Mouse (Mus musculus) liver, embryonic 12.5 days (tissue): ENCODE measurements around the gene Hist1h2bh. TPM values are rescaled to one million over a fixed set of nuclear protein-coding genes. Genes with fewer than 3 reads are reported as not detected.
"Not testable (repeated sequence)": the region's sequence is repeated elsewhere in the genome, so short reads cannot be mapped to it uniquely, and the experiment has no call there.

ENCODE experiments used
- ATAC-seq: fragments of 200-750 bp; cut with Nextera tagmentation; 2 replicates; pipeline ENCODE4 v1.8.0; 2017; ENCODE audit warnings: moderate number of reproducible peaks, mild to moderate bottlenecking, moderate library complexity
- H3K27ac ChIP-seq: fragments of 300-500 bp; sonication (generic); 2 replicates; pipeline ENCODE4 v1.5.1; 2016; ENCODE audit warnings: mild to moderate bottlenecking
- H3K27me3 ChIP-seq: fragments of 300-500 bp; sonication (generic); replicated peaks from 2 replicates; pipeline ENCODE4 v1.6.1; 2016; ENCODE audit warnings: mild to moderate bottlenecking, moderate library complexity
- H3K36me3 ChIP-seq: fragments of 300-500 bp; sonication (generic); 2 replicates; pipeline ENCODE4 v1.6.1; 2016; ENCODE audit warnings: mild to moderate bottlenecking, moderate library complexity
- H3K4me1 ChIP-seq: fragments of 300-500 bp; sonication (generic); 2 replicates; pipeline ENCODE4 v1.6.1; 2016
- H3K4me2 ChIP-seq: fragments of 300-500 bp; sonication (generic); 2 replicates; pipeline ENCODE4 v1.6.1; 2016; ENCODE audit warnings: mild to moderate bottlenecking, moderate library complexity
- H3K4me3 ChIP-seq: fragments of 300-500 bp; sonication (generic); 2 replicates; pipeline ENCODE4 v1.5.1; 2016; ENCODE audit warnings: mild to moderate bottlenecking, moderate library complexity
- H3K9ac ChIP-seq: fragments of 300-500 bp; sonication (generic); 2 replicates; pipeline ENCODE4 v1.6.1; 2016; ENCODE audit warnings: mild to moderate bottlenecking, moderate library complexity
- H3K9me3 ChIP-seq: fragments of 300-500 bp; sonication (generic); replicated peaks from 2 replicates; pipeline ENCODE4 v1.6.1; 2016; ENCODE audit warnings: mild to moderate bottlenecking, moderate library complexity
- WGBS: fragments of 180-500 bp; shearing (Covaris S2); methylation state at CpG from one replicate; pipeline ENCODE4 v1.1.7; 2016; ENCODE audit not compliant: insufficient replicate concordance; 5-methylcytosine and 5-hydroxymethylcytosine counted together
- polyA plus RNA-seq: library from polyadenylated mRNA; unstranded; fragments of >200 nt; fragmentation: Nextera tagmentation; extraction: Ambion mirVana; gene quantifications from 2 replicates; pipeline ENCODE4 v1.2.1, GENCODE M21; 2016

Gene Hist1h2bh
- polyA plus RNA-seq, 1 experiment from 2014 or later = 1.5 TPM

DNA sequence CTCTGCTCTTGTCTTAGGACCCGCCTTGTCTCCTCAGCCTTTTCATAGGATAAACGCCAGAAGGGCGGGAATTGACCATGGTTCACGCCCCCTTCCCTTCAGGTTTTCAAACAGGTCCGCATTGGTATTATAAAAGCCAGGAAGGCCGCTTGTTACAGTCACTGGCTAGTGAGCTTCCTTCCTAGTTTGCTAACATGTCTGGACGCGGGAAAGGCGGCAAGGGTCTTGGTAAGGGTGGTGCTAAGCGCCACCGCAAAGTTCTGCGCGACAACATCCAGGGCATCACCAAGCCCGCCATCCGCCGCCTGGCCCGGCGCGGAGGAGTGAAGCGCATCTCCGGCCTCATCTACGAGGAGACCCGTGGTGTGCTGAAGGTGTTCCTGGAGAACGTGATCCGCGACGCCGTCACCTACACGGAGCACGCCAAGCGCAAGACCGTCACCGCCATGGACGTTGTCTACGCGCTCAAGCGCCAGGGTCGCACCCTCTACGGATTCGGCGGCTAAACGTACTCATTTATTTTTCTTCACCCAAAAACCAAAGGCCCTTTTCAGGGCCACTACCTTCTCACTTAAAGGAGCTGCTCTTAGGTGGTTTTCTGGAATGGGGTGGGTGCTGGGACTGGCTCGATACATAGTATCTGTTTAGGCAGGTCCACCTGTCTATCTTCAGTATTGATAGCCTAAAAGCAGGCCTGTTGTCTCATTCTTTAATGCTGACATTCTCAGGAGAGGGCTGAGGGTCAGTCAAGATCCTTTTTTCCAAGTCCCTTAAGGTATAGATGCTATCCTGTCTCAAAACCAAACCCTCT, 38.4 kb upstream of the Hist1h2bh start, which contains the start of gene Hist1h4d:
Hist1h4d (plus strand) TSS at position 191 of the 811 bp plus-strand sequence.
- H3K9ac ChIP-seq = peak within 1 kb of the TSS; percentile 86
- H3K4me1 ChIP-seq = peaks cover 64% of the 10 kb centered on the region
- H3K36me3 ChIP-seq = no peaks in the 10 kb centered on the region
- H3K4me2 ChIP-seq = peak within 1 kb of the TSS; percentile 78
- H3K4me3 ChIP-seq = peak within 1 kb of the TSS; percentile 58
- H3K9me3 ChIP-seq = no peaks in the 10 kb centered on the region
- peak within 1 kb of the TSS; percentile 100 for H3K27ac ChIP-seq
- under 1% methylated on average over 43 of the region's 43 CpGs for WGBS
- ATAC-seq = peak; percentile 84
- no peaks in the 10 kb centered on the region for H3K27me3 ChIP-seq

GRCm38 (mm10) chr13:23577835-23578234, 34.6 kb upstream of the Hist1h2bh start:
- no peaks in the 10 kb centered on the region for H3K9me3 ChIP-seq
- peaks cover 59% of the 10 kb centered on the region for H3K4me1 ChIP-seq
- ATAC-seq = no peak
- H3K4me3 ChIP-seq = no peak overlapping the region
- H3K4me2 ChIP-seq = peak overlapping the region; percentile 79
- peak overlapping the region; percentile 84 for H3K27ac ChIP-seq
- 86% methylated on average over 1 of the region's 1 CpGs for WGBS
- H3K9ac ChIP-seq = peak overlapping the region; percentile 59; the same call in 1 of the 2 replicates
- H3K27me3 ChIP-seq = no peaks in the 10 kb centered on the region
- no peaks in the 10 kb centered on the region for H3K36me3 ChIP-seq

- H3K4me1 ChIP-seq = peaks cover 56% of the 10 kb centered on the region
- peak overlapping the region; percentile 96 for H3K27ac ChIP-seq
- ATAC-seq = no peak
- H3K4me3 ChIP-seq = peak overlapping the region; percentile 63
- peak overlapping the region; percentile 90 for H3K9ac ChIP-seq
- no peaks in the 10 kb centered on the region for H3K27me3 ChIP-seq
- H3K4me2 ChIP-seq = peak overlapping the region; percentile 79
- H3K36me3 ChIP-seq = no peaks in the 10 kb centered on the region
- 41% methylated on average over 6 of the region's 6 CpGs for WGBS
- H3K9me3 ChIP-seq = no peaks in the 10 kb centered on the region
Observed at GRCm38 (mm10) chr13:23576906-23577639, 33.9 kb upstream of the Hist1h2bh start.

- WGBS = 7% methylated on average over 7 of the region's 7 CpGs
- H3K27me3 ChIP-seq = no peaks in the 10 kb centered on the region
- peaks cover 52% of the 10 kb centered on the region for H3K4me1 ChIP-seq
- H3K4me3 ChIP-seq = peak overlapping the region; percentile 63
- H3K27ac ChIP-seq = peak overlapping the region; percentile 96
- H3K36me3 ChIP-seq = no peaks in the 10 kb centered on the region
- H3K9ac ChIP-seq = peak overlapping the region; percentile 90
- peak overlapping the region; percentile 79 for H3K4me2 ChIP-seq
- H3K9me3 ChIP-seq = no peaks in the 10 kb centered on the region
- no peak for ATAC-seq
Observed at GRCm38 (mm10) chr13:23576351-23576881, 33.2 kb upstream of the Hist1h2bh start.

DNA sequence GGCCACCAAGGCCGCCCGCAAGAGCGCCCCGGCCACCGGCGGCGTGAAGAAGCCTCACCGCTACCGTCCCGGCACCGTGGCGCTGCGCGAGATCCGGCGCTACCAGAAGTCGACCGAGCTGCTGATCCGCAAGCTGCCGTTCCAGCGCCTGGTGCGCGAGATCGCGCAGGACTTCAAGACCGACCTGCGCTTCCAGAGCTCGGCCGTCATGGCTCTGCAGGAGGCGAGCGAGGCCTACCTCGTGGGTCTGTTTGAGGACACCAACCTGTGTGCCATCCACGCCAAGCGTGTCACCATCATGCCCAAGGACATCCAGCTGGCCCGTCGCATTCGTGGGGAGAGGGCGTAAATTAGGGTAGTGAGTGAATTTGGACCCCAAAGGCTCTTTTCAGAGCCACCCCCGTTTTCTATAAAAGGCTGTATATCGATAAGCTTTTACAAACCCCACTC, 32.7 kb upstream of the Hist1h2bh start:
- Histone ChIP-seq H3K9ac (peak overlapping the region; percentile 90), H3K4me2 (peak overlapping the region; percentile 79), H3K27ac (peak overlapping the region; percentile 96), H3K4me1 (peaks cover 47% of the 10 kb centered on the region), H3K4me3 (peak overlapping the region; percentile 63)
- not testable (repeated sequence) for H3K36me3 ChIP-seq, H3K27me3 ChIP-seq, H3K9me3 ChIP-seq, ATAC-seq
- whole genome bisulfite sequencing = 0% methylated on average over 13 of the region's 40 CpGs

GRCm38 (mm10) chr13:23575271-23575851, 32.2 kb upstream of the Hist1h2bh start, which contains the start of gene Hist1h3d:
Gene Hist1h3d (plus strand): TSS chr13:23575763.
- H3K27me3 ChIP-seq = no peaks in the 10 kb centered on the region
- WGBS = under 1% methylated on average over 18 of the region's 18 CpGs
- ATAC-seq = peak; percentile 35

GRCm38 (mm10) chr13:23574546-23575170, 31.5 kb upstream of the Hist1h2bh start:
- Histone ChIP-seq H3K27ac (peak overlapping the region; percentile 99), H3K4me1 (peaks cover 42% of the 10 kb centered on the region), H3K9ac (peak overlapping the region; percentile 90), H3K4me3 (peak overlapping the region; percentile 63), H3K4me2 (peak overlapping the region; percentile 79)
- not testable (repeated sequence) for H3K36me3 ChIP-seq, ATAC-seq, H3K27me3 ChIP-seq, H3K9me3 ChIP-seq
- WGBS = under 1% methylated on average over 11 of the region's 39 CpGs

More at GRCm38 (mm10) chr13:23575271-23575851, 32.2 kb upstream of the Hist1h2bh start, which contains the start of gene Hist1h3d:
- H3K4me2 ChIP-seq = peak within 1 kb of the TSS; percentile 79
- no peaks in the 10 kb centered on the region for H3K9me3 ChIP-seq
- peak within 1 kb of the TSS; percentile 90 for H3K9ac ChIP-seq
- peak within 1 kb of the TSS; percentile 96 for H3K27ac ChIP-seq
- peaks cover 42% of the 10 kb centered on the region for H3K4me1 ChIP-seq
- H3K4me3 ChIP-seq = peak within 1 kb of the TSS; percentile 63
- H3K36me3 ChIP-seq = no peaks in the 10 kb centered on the region

GRCm38 (mm10) chr13:23573898-23574524, 30.8 kb upstream of the Hist1h2bh start, which contains the start of the genes Hist1h2bf and Hist1h2ad:
Gene Hist1h2bf (minus strand): TSS chr13:23574196.
Gene Hist1h2ad (plus strand): TSS chr13:23574381.
- Histone ChIP-seq H3K27ac (peak within 1 kb of the TSS; percentile 99), H3K4me3 (peak within 1 kb of the TSS; percentile 63), H3K4me2 (peak within 1 kb of the TSS; percentile 79), H3K9ac (peak within 1 kb of the TSS; percentile 90), H3K4me1 (peaks cover 45% of the 10 kb centered on the region)
- peak; percentile 79 for ATAC-seq
- not testable (repeated sequence) for H3K36me3 ChIP-seq, H3K9me3 ChIP-seq, H3K27me3 ChIP-seq
- WGBS = under 1% methylated on average over 42 of the region's 42 CpGs

DNA sequence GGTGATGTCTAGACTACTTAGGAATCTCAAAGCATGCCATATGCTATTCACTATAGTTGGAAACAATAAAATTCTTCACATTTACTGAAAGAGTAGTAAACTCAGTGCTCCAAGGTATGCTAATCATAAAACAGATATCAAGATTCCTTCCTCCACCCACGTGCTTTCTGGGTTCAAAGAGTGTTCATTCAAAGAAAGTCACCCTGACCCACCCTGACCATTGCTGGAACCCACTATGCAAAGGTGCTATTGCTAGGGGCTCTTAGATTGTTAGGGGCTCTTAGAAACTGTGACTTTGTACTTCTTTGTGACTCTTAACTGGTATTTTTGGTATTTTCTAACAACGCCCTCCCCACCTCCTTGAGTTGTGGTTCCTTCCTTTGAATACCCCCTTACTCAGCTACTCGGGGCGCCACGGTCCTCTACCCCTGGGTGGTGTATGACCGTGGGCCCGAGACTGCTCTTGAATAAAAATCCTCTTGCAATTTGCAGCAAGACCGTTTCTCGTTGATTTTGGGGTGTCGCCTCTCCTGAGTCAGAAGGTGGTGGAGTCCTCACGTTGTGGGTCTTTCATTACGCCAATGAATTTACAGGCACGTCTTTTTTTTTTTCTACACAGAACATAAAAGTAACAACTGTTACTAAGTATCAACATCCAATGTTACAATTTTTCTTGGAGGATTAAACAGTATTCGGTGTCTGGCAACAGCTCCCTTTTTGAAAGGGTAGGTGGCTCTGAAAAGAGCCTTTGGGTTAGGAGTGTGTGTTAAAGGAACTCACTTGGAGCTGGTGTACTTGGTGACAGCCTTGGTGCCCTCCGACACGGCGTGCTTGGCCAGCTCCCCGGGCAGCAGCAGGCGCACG, 30.1 kb upstream of the Hist1h2bh start:
- Histone ChIP-seq H3K27ac (peak overlapping the region; percentile 99), H3K4me2 (peak overlapping the region; percentile 79), H3K9ac (peak overlapping the region; percentile 85), H3K4me3 (peak overlapping the region; percentile 58), H3K4me1 (peaks cover 42% of the 10 kb centered on the region)
- not testable (repeated sequence) for H3K9me3 ChIP-seq, H3K36me3 ChIP-seq, ATAC-seq, H3K27me3 ChIP-seq
- 6% methylated on average over 20 of the region's 20 CpGs for WGBS
